Mouse (Mus musculus): ENCODE data around the gene 2310022B05Rik.
A peak's percentile ranks its signal among the peaks of the same experiment; 100 is the strongest.

Gene 2310022B05Rik

GRCm38 (mm10) chr8:124661781-124662180, 1.4 kb downstream of the 2310022B05Rik start:
- DNase-seq (ENCODE audit: low spot score in 2 of 2) = no peak

GRCm38 (mm10) chr8:124658415-124658814, 4.8 kb downstream of the 2310022B05Rik start:
- DNase-seq (ENCODE audit: low spot score in 2 of 2) = no peak

GRCm38 (mm10) chr8:124657961-124658360, 5.2 kb downstream of the 2310022B05Rik start:
- DNase-seq (ENCODE audit: low spot score in 2 of 2) = no peak

- DNase-seq (ENCODE audit: low spot score in 2 of 2) = no peak
Measured at GRCm38 (mm10) chr8:124653568-124654475, 9.3 kb downstream of the 2310022B05Rik start.

GRCm38 (mm10) chr8:124652546-124652945, 10.6 kb downstream of the 2310022B05Rik start:
- DNase-seq (ENCODE audit: low spot score in 2 of 2) = no peak

- no peak for DNase-seq (ENCODE audit: low spot score in 2 of 2)
Measured at GRCm38 (mm10) chr8:124651776-124652175, 11.4 kb downstream of the 2310022B05Rik start.

GRCm38 (mm10) chr8:124648311-124648710, 14.9 kb downstream of the 2310022B05Rik start:
- DNase-seq (ENCODE audit: low spot score in 2 of 2) = no peak

GRCm38 (mm10) chr8:124643540-124644339, 19.4 kb downstream of the 2310022B05Rik start:
- no peak for DNase-seq (ENCODE audit: low spot score in 2 of 2)

GRCm38 (mm10) chr8:124641599-124641998, 21.6 kb downstream of the 2310022B05Rik start:
- no peak for DNase-seq (ENCODE audit: low spot score in 2 of 2)

- no peak for DNase-seq (ENCODE audit: low spot score in 2 of 2)
Measured at GRCm38 (mm10) chr8:124635247-124635502, 28.0 kb downstream of the 2310022B05Rik start.

- no peak for DNase-seq (ENCODE audit: low spot score in 2 of 2)
Measured at GRCm38 (mm10) chr8:124634411-124635246, 28.5 kb downstream of the 2310022B05Rik start.

GRCm38 (mm10) chr8:124633001-124633703, 30.0 kb downstream of the 2310022B05Rik start:
- DNase-seq (ENCODE audit: low spot score in 2 of 2) = no peak

- no peak for DNase-seq (ENCODE audit: low spot score in 2 of 2)
Measured at GRCm38 (mm10) chr8:124631966-124632365, 31.2 kb downstream of the 2310022B05Rik start.

GRCm38 (mm10) chr8:124630891-124631290, 32.3 kb downstream of the 2310022B05Rik start:
- DNase-seq (ENCODE audit: low spot score in 2 of 2) = no peak

- no peak for DNase-seq (ENCODE audit: low spot score in 2 of 2)
Measured at GRCm38 (mm10) chr8:124630489-124630888, 32.7 kb downstream of the 2310022B05Rik start.

GRCm38 (mm10) chr8:124626251-124626650, 36.9 kb downstream of the 2310022B05Rik start:
- no peak for DNase-seq (ENCODE audit: low spot score in 2 of 2)

GRCm38 (mm10) chr8:124621255-124621654, 41.9 kb downstream of the 2310022B05Rik start:
- no peak for DNase-seq (ENCODE audit: low spot score in 2 of 2)

- no peak for DNase-seq (ENCODE audit: low spot score in 2 of 2)
Measured at GRCm38 (mm10) chr8:124618252-124618651, 44.9 kb downstream of the 2310022B05Rik start.

- DNase-seq (ENCODE audit: low spot score in 2 of 2) = peak; percentile 78 to 88
Measured at GRCm38 (mm10) chr8:124617266-124617869, 45.8 kb downstream of the 2310022B05Rik start.

GRCm38 (mm10) chr8:124614325-124614724, 48.8 kb downstream of the 2310022B05Rik start:
- no peak for DNase-seq (ENCODE audit: low spot score in 2 of 2)

GRCm38 (mm10) chr8:124608972-124609353, 54.2 kb downstream of the 2310022B05Rik start:
- no peak for DNase-seq (ENCODE audit: low spot score in 2 of 2)

Measured in frontal cortex, postnatal 25 days (tissue).